Mouse (Mus musculus) kidney, embryonic 14.5 days (tissue): ENCODE results near the gene Tbc1d10a. TPM values are rescaled to one million over a fixed set of nuclear protein-coding genes. Genes with fewer than 3 reads are reported as not detected.

Source experiments
- ATAC-seq: fragments of 200-750 bp; cut with Nextera tagmentation; 2 replicates; pipeline ENCODE4 v1.8.0; 2017; ENCODE audit warnings: moderate number of reproducible peaks, mild to moderate bottlenecking, moderate TSS enrichment, moderate library complexity; ENCODE audit not compliant: low FRiP score, low TSS enrichment
- H3K27ac ChIP-seq: fragments of 300-500 bp; sonication (generic); 2 replicates; pipeline ENCODE4 v1.5.1; 2014; ENCODE audit warnings: low read depth, mild to moderate bottlenecking, low read length, moderate library complexity, mixed read lengths
- H3K27me3 ChIP-seq: fragments of 300-500 bp; sonication (generic); 2 replicates; pipeline ENCODE4 v1.6.1; 2014; ENCODE audit warnings: mild to moderate bottlenecking, low read length; ENCODE audit not compliant: control insufficient read depth, insufficient read depth
- H3K36me3 ChIP-seq: fragments of 300-500 bp; sonication (generic); 2 replicates; pipeline ENCODE4 v1.6.1; 2014; ENCODE audit warnings: low read length, mixed read lengths; ENCODE audit not compliant: control insufficient read depth, insufficient read depth
- H3K4me1 ChIP-seq: fragments of 300-500 bp; sonication (generic); 2 replicates; pipeline ENCODE4 v1.6.1; 2014; ENCODE audit warnings: low read length, mixed read lengths; ENCODE audit not compliant: control insufficient read depth, insufficient read depth
- H3K4me2 ChIP-seq: fragments of 300-500 bp; sonication (generic); replicated peaks from 2 replicates; pipeline ENCODE4 v1.6.1; 2014; ENCODE audit warnings: low read depth, mild to moderate bottlenecking, low read length
- H3K4me3 ChIP-seq: fragments of 300-500 bp; sonication (generic); 2 replicates; pipeline ENCODE4 v1.5.1; 2014; ENCODE audit warnings: mild to moderate bottlenecking, low read length
- H3K9ac ChIP-seq: fragments of 300-500 bp; sonication (generic); 2 replicates; pipeline ENCODE4 v1.6.1; 2014; ENCODE audit warnings: low read depth, mild to moderate bottlenecking, low read length, moderate library complexity
- H3K9me3 ChIP-seq: fragments of 300-500 bp; sonication (generic); 2 replicates; pipeline ENCODE4 v1.6.1; 2016; ENCODE audit warnings: low read length; ENCODE audit not compliant: control insufficient read depth
- WGBS: fragments of 180-500 bp; shearing (Covaris S2); extraction: QIAGEN DNeasy Blood & Tissue Kit; methylation state at CpG from one replicate; pipeline ENCODE4 v1.1.7; 2014; 5-methylcytosine and 5-hydroxymethylcytosine counted together
- polyA plus RNA-seq: library from polyadenylated mRNA; unstranded; fragments of >200 nt; fragmentation: Nextera tagmentation; extraction: Ambion mirVana; gene quantifications from 2 replicates; pipeline ENCODE4 v1.2.1, GENCODE M21; 2014

Gene Tbc1d10a
- polyA plus RNA-seq, 1 experiment from 2014 or later: 28.8 TPM

DNA sequence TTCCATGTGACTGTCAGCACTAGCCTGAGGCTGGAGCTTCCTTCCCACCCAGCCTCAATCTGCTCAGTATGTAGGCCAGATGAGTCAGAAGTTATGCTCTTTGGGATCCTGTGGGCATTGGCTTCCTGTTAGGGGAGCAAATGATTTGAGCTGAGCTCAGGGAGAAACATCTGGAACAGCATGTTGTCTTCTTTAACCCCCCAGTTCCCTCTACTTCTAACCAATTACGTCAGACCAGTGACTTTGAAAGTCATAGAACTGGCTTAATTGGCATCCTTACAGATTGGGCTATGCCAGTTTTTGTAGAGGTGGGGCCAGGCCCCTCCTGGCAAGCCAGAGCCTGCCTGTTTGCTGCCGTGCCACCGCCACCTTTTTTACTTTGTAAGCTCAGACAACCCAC, 4.1 kb downstream of the Tbc1d10a start:
- H3K4me2 ChIP-seq: no peak overlapping the region; the same call in 1 of the 2 replicates
- H3K9ac ChIP-seq: 0 out of 2 replicates have a peak overlapping the region, but pooled peaks have one; percentile 7
- no peak overlapping the region for H3K4me3 ChIP-seq
- peak overlapping the region; percentile 47; the same call in 1 of the 2 replicates for H3K27ac ChIP-seq
- H3K4me1 ChIP-seq: peaks cover 46% of the 10 kb centered on the region
- H3K27me3 ChIP-seq: no peaks in the 10 kb centered on the region
- 71% methylated on average over 3 of the region's 3 CpGs for WGBS
- no peak for ATAC-seq
- no peaks in the 10 kb centered on the region for H3K9me3 ChIP-seq
- H3K36me3 ChIP-seq: no peaks in the 10 kb centered on the region

GRCm38 (mm10) chr11:4192757-4193156, 6.2 kb downstream of the Tbc1d10a start:
- Histone ChIP-seq H3K9me3 (no peaks in the 10 kb centered on the region), H3K4me2 (no peak overlapping the region), H3K9ac (no peak overlapping the region; the same call in 1 of the 2 replicates), H3K4me1 (peaks cover 51% of the 10 kb centered on the region), H3K27ac (peak overlapping the region; percentile 14; the same call in 1 of the 2 replicates), H3K27me3 (no peaks in the 10 kb centered on the region), H3K4me3 (no peak overlapping the region), H3K36me3 (no peaks in the 10 kb centered on the region)
- 76% methylated on average over 3 of the region's 3 CpGs for WGBS
- no peak for ATAC-seq

DNA sequence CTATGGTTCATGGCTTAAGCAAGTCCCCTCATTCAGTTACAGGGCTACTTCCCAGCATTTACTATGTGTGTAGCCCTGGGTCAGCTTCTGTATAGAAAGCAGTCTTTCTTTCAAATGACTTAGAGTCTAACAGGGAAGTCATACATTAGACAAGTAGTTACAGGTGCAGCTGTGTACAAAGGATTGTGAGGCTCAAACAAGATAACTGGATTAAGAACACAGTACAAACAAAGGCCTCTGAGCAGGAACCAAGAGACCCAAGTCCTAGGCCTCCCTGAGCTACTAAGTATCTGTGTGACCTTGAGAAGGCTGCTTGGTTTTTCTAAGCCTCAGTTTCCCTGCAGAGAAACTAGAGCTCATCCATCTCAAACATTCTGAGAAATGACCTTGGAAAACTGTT, 6.8 kb downstream of the Tbc1d10a start:
- Histone ChIP-seq H3K4me2 (no peak overlapping the region), H3K27ac (no peak overlapping the region), H3K36me3 (no peaks in the 10 kb centered on the region), H3K4me1 (peaks cover 50% of the 10 kb centered on the region), H3K9me3 (no peaks in the 10 kb centered on the region), H3K4me3 (no peak overlapping the region), H3K9ac (no peak overlapping the region), H3K27me3 (no peaks in the 10 kb centered on the region)
- no peak for ATAC-seq

- no peak overlapping the region for H3K4me3 ChIP-seq
- no peak overlapping the region for H3K4me2 ChIP-seq
- H3K4me1 ChIP-seq: peaks cover 40% of the 10 kb centered on the region
- no peak overlapping the region for H3K27ac ChIP-seq
- no peak overlapping the region for H3K9ac ChIP-seq
- no peaks in the 10 kb centered on the region for H3K9me3 ChIP-seq
- WGBS: 81% methylated on average over 3 of the region's 3 CpGs
- H3K36me3 ChIP-seq: no peaks in the 10 kb centered on the region
- ATAC-seq: no peak
- H3K27me3 ChIP-seq: no peaks in the 10 kb centered on the region
Measured at GRCm38 (mm10) chr11:4195597-4196031, 9.0 kb downstream of the Tbc1d10a start.

GRCm38 (mm10) chr11:4196636-4197035, 10.0 kb downstream of the Tbc1d10a start:
- 42% methylated on average over 8 of the region's 8 CpGs for WGBS
- H3K9ac ChIP-seq: no peak overlapping the region
- H3K9me3 ChIP-seq: no peaks in the 10 kb centered on the region
- no peaks in the 10 kb centered on the region for H3K36me3 ChIP-seq
- H3K4me2 ChIP-seq: no peak overlapping the region
- peak overlapping the region; percentile 74; the same call in 1 of the 2 replicates for H3K27ac ChIP-seq
- peak; percentile 36; the same call in 1 of the 2 replicates for ATAC-seq
- H3K27me3 ChIP-seq: no peaks in the 10 kb centered on the region
- H3K4me3 ChIP-seq: no peak overlapping the region
- peaks cover 30% of the 10 kb centered on the region for H3K4me1 ChIP-seq

DNA sequence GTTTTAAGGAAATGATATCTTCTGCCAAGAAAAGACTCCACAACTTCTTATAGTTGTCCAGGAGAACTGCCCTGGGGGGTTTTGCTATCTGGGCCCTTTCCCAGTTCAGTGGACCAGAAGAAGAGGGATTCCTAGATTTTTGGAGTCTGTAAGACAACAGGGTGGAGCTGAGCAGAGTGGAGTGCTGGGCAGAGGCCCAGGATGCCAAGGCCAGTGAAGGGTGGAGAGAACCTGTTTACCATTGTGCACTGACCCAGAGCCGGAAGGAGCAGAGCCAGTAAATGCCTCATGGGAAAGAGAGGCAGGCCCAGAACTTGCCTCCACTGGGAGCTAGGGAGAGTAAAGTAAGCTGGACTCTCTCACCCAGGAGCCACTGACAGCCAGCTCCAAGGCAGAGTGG, 11.1 kb downstream of the Tbc1d10a start:
- no peaks in the 10 kb centered on the region for H3K36me3 ChIP-seq
- H3K4me1 ChIP-seq: peaks cover 20% of the 10 kb centered on the region
- no peaks in the 10 kb centered on the region for H3K27me3 ChIP-seq
- peak overlapping the region; percentile 74 for H3K27ac ChIP-seq
- 11% methylated on average over 1 of the region's 1 CpGs for WGBS
- no peaks in the 10 kb centered on the region for H3K9me3 ChIP-seq
- ATAC-seq: peak; percentile 93
- H3K9ac ChIP-seq: no peak overlapping the region
- no peak overlapping the region for H3K4me3 ChIP-seq
- no peak overlapping the region for H3K4me2 ChIP-seq

GRCm38 (mm10) chr11:4201981-4202700, 15.6 kb downstream of the Tbc1d10a start:
- no peaks in the 10 kb centered on the region for H3K27me3 ChIP-seq
- H3K9me3 ChIP-seq: no peaks in the 10 kb centered on the region
- H3K4me3 ChIP-seq: no peak overlapping the region
- H3K4me2 ChIP-seq: no peak overlapping the region
- WGBS: 63% methylated on average over 11 of the region's 11 CpGs
- peaks cover 5% of the 10 kb centered on the region; the same call in 1 of the 2 replicates for H3K36me3 ChIP-seq
- ATAC-seq: no peak
- no peak overlapping the region for H3K27ac ChIP-seq
- no peak overlapping the region for H3K9ac ChIP-seq
- peaks cover 23% of the 10 kb centered on the region for H3K4me1 ChIP-seq

DNA sequence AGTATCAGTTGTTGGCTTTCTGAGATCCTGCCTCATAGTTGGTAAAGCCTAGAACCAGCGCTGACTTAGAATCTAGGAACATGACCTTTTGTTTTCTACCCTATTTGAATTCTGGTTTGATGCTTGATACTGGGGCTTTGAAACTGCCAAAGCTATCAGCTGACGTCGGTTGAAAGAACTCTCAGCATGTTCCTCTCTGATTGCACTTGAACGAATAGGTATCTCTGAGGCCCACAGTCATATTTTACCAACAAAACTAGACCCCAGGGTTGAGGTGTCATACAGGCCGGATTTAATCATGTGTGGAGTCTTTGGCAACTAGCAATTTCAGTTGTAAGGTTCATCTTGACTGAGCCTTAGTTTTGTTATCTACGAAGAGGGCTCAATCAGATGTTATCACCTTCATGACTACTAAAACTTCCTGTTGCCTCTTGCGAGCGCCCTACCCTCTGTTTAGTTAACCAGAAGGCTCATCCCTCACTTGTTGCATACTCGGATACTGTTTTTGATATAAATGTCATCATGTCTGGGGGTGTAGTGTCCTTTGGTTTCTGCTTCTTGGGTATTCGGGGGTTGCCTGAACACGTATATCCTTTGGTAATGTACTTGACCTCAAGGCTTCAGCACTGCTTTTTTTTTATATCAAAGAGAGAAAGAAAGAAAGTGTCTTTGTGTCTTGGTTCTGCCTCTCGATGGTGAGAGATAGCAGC, 16.6 kb downstream of the Tbc1d10a start:
- no peak for ATAC-seq
- peaks cover 13% of the 10 kb centered on the region for H3K4me1 ChIP-seq
- H3K36me3 ChIP-seq: peaks cover 15% of the 10 kb centered on the region
- no peak overlapping the region for H3K4me2 ChIP-seq
- WGBS: 71% methylated on average over 12 of the region's 12 CpGs
- no peaks in the 10 kb centered on the region for H3K9me3 ChIP-seq
- no peak overlapping the region for H3K4me3 ChIP-seq
- no peaks in the 10 kb centered on the region for H3K27me3 ChIP-seq
- peak overlapping the region; percentile 71 for H3K27ac ChIP-seq
- H3K9ac ChIP-seq: no peak overlapping the region

DNA sequence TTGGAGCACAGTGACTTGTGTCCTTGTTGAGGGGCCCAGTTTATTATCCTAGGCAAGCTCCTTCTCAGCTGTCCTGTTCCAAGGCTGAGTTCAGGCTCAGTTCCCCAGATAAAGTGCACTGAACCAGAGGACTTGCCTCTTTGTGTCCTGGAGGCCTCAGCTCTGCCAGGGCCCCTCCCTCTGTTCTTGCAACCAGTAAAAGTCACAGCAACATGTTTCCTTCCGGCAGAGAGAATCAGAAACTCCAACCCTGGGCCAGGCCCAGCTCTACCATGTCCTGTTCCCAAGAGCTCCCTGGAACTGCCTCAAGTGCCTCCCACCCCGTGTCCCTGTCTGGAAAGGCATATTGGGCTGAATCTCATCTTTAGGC, 17.1 kb downstream of the Tbc1d10a start:
- peak; percentile 77 for ATAC-seq
- Histone ChIP-seq H3K27ac (peak overlapping the region; percentile 71), H3K9me3 (no peaks in the 10 kb centered on the region), H3K36me3 (peaks cover 18% of the 10 kb centered on the region), H3K4me2 (no peak overlapping the region), H3K9ac (peak overlapping the region; percentile 4; the same call in 1 of the 2 replicates), H3K4me3 (no peak overlapping the region), H3K27me3 (no peaks in the 10 kb centered on the region), H3K4me1 (peaks cover 12% of the 10 kb centered on the region; the same call in 1 of the 2 replicates)
- WGBS: 14% methylated on average over 2 of the region's 2 CpGs
